Mouse (Mus musculus) megakaryocyte progenitor cell, adult 5-6 weeks (primary cell): ENCODE measurements around the gene Dap. TPM values are rescaled to one million over a fixed set of nuclear protein-coding genes. Genes with fewer than 3 reads are reported as not detected.

Experiments used
- ATAC-seq: replicated peaks from 2 replicates; pipeline ENCODE4 v1.8.0; 2016; ENCODE audit warnings: mild to moderate bottlenecking, moderate TSS enrichment, inconsistent platforms; ENCODE audit not compliant: poor library complexity
- total RNA-seq, 2 experiments: library from RNA; stranded (forward) in 1 of 2; stranded (reverse) in 1 of 2; fragments of 157-497, 149-512 nt in 1 of 2; fragments of 200-1000 nt in 1 of 2; gene quantifications; 2 replicates each; pipeline versions ENCODE4 v1.2.3 to v1.2.4; 2015 to 2017

Dap gene
- total RNA-seq, 2 experiments from 2014 or later, result 82.2 to 98.8 TPM

GRCm38 (mm10) chr15:31296882-31297776 is 73.0 kb downstream of the Dap start:
- no peak for ATAC-seq

GRCm38 (mm10) chr15:31297777-31298137 is 73.6 kb downstream of the Dap start:
- ATAC-seq, result no peak

DNA sequence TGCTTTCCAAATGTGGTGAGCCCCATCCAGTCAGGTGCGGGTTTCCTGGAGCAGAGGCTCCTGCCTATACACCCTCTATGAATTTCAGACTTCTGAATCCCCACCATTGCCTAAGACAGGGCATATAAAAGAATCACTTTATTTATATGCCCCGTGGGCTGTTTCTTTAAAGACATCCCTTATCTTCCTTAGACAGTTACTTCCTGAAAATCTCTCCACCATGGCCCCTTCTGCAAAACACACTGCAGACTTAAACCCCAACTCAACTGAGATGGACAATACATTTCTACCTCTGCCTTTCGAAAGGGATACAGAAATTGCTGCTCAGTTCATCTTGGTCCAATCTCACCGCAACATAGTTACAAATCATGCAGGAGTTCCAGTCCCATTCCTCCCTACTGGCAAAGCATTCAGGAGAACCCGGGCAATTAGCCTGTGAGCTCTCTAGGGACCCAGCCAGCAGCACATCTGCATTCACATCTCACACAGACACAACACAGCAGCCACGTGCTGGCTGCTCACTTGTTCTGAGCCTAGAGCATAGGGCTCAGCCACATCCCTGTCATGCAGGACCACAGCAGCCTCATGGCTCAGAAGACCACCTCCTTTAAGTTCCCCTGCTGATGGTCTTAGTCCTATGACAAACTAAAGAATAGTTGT is 75.3 kb downstream of the Dap start:
- ATAC-seq, result peak; percentile 44; the same call in 1 of the 2 replicates

DNA sequence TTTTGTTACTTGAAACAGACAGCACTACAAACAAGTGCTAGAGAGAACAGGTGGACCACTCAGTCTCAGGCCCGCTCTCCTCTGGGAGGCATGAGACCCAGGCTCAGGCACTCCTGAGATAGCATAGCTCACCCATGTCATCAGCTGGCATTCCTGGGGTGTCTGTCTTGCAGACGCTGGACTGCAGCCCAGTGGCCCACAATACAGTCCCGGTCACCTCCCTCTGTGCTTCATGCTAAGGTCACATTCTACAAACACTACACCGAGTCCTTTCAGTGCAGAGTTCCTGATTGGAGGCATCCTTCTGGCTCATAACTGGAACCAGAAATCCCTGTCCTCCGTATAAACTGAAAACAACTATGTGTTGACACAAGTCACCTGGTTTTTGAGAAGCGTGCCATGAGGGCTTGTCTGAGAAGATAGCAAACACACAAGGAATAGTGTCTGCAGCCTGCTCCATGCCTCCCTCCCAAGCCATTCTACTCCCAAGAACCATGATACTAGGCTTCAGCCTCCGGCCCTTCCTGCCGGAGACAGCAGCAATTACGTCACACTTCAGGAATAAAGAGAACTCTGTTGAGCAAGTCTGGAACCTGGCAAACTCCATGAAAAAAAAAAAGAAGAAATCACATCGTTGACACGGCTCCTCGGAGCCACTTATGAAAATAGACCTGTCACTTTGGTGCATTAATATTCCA is 78.3 kb downstream of the Dap start:
- no peak for ATAC-seq

DNA sequence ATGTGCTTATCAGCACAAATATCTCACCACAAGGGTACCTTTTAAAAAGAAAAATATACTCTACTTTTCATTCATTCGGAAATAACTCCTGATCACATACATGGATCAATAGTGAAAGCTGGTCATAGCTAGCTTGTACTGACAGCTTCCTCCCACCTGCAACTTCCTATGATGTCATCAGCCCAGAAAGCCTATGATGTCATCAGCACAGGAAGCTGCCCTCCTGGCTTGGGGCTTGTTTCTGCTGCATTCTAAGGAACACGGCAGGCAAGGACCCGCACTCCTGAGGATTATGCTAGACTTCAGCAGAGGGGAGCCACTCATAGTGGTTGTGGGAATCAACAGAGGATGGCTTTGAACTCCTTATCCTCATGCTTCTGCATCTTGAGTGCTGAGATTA is 80.2 kb downstream of the Dap start:
- ATAC-seq, result no peak

DNA sequence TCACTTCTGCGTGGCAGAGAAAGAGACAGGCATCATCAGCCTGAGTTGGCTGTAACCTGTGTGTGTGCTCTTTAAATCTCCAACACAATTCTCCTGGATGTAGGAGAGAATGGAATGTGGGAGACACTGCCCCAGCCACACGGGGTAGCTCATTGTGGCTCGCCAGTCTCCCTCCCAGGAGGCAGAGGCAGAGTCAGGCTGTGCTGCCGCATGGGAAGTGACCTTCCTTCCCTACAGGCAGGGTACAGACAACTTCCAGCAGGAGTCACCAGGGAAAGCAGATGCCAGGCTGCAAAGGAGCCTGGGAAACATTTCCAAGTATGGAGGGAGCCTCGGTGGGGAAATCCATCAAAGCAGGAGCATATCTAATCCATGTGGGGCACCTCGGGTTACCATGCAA is 81.1 kb downstream of the Dap start:
- no peak for ATAC-seq

- no peak for ATAC-seq
These were observed 82.6 kb downstream of the Dap start for GRCm38 (mm10) chr15:31306726-31307125.

GRCm38 (mm10) chr15:31309526-31309925 is 85.4 kb downstream of the Dap start:
- ATAC-seq, result peak; percentile 63

- no peak for ATAC-seq
These were observed 87.9 kb downstream of the Dap start for GRCm38 (mm10) chr15:31312001-31312400.

DNA sequence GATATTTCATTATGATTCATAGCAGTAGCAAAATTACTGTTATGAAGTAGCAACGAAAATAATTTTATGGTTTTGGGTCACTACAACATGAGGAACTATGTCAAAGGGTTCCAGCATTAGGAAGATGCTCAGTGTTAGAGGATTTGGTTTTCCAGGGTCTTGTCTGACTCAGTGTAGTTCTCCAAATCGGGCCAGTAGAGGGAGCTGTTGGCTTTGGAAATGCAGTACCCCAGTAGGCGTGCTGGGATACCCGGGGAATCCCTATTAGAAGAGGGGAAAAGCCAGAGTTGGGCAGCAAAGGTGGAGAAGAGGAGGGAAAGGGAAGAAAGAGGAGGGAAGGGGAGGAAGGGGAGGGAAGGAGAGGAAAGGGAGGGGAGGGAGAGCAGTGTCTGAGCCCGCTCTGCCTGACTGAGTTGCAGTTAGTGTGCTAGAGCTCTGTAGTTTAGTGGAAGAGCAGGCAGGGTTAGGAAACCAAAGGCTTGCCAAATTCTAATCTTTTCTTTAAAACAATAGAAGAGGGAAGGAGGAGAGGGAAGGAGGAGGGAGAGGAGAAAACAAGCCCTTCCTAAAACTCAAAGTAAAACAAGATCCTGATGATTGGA is 91.6 kb downstream of the Dap start:
- peak; percentile 89 for ATAC-seq

- ATAC-seq, result no peak
These were observed 93.1 kb downstream of the Dap start for GRCm38 (mm10) chr15:31317056-31317805.

GRCm38 (mm10) chr15:31318158-31318955 is 94.2 kb downstream of the Dap start:
- ATAC-seq, result peak; percentile 37

GRCm38 (mm10) chr15:31319046-31319445 is 94.9 kb downstream of the Dap start:
- no peak for ATAC-seq

DNA sequence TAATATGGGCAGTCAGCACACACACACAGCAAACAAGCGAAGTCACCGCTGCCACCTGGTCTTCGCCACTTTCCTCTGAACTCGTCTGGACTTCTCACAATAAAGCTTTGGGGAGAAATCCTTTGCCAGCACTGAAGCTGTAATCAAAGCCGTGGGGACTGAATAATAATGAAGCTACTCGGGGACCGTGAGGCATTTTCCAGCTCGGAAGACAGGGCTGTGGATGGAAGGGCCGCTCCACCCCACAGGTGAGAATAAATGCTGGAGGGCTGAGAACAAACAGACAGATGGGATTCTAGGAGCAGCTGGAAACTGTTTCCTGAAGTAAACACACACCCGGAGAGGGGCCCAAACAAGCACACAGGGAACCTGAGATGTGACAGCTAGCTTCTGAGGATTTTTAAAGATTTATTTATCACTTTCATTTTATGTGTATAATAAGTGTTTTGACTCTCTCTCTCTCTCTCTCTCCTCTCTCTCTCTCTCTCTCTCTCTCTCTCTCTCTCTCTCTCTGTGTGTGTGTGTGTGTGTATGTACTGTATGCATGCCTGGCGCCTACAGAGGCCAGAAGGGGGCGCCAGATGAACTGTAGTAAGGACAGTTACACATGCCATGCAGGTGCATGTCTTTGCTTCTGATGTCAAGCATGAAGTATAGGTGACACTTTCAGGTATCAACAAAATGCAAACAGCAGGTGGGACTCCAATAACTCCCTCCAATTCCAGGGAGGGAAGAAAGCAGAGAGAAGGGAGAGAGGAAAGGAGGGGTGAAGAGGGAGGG is 96.7 kb downstream of the Dap start:
- no peak for ATAC-seq

GRCm38 (mm10) chr15:31323684-31324083 is 99.6 kb downstream of the Dap start:
- ATAC-seq, result peak; percentile 48; the same call in 1 of the 2 replicates
